Mouse (Mus musculus): ENCODE measurements around the gene Plb1. TPM values are rescaled to one million over a fixed set of nuclear protein-coding genes. Genes with fewer than 3 reads are reported as not detected.

The Plb1 gene
- under 1 TPM; 0.15 TPM for total RNA-seq (2021)
- long read RNA-seq, experiment 1 = 0 reads
- long read RNA-seq, experiment 2 = 0 reads

GRCm38 (mm10) chr5:32232474-32232873, at the start of gene Plb1:
Plb1 (plus strand) TSS chr5:32232708.
- no peak for DNase-seq

GRCm38 (mm10) chr5:32182885-32183629, 49.5 kb upstream of the Plb1 start:
- DNase-seq = no peak

- DNase-seq = peak; percentile 33
Measured at GRCm38 (mm10) chr5:32187717-32188116, 44.8 kb upstream of the Plb1 start.

- DNase-seq = no peak
Measured at GRCm38 (mm10) chr5:32191259-32191658, 41.2 kb upstream of the Plb1 start.

- peak; percentile 71 for DNase-seq
Measured at GRCm38 (mm10) chr5:32192016-32192845, 40.3 kb upstream of the Plb1 start.

GRCm38 (mm10) chr5:32194236-32194635, 38.3 kb upstream of the Plb1 start:
- no peak for DNase-seq

GRCm38 (mm10) chr5:32195857-32196609, 36.5 kb upstream of the Plb1 start:
- no peak for DNase-seq

GRCm38 (mm10) chr5:32197698-32198097, 34.8 kb upstream of the Plb1 start:
- DNase-seq = peak; percentile 97

- DNase-seq = no peak
Measured at GRCm38 (mm10) chr5:32199136-32199535, 33.4 kb upstream of the Plb1 start.

GRCm38 (mm10) chr5:32199594-32199993, 32.9 kb upstream of the Plb1 start:
- no peak for DNase-seq

GRCm38 (mm10) chr5:32204653-32205052, 27.9 kb upstream of the Plb1 start:
- DNase-seq = no peak

GRCm38 (mm10) chr5:32206726-32207125, 25.8 kb upstream of the Plb1 start:
- no peak for DNase-seq

GRCm38 (mm10) chr5:32208460-32208859, 24.0 kb upstream of the Plb1 start:
- no peak for DNase-seq

- no peak for DNase-seq
Measured at GRCm38 (mm10) chr5:32211011-32211410, 21.5 kb upstream of the Plb1 start.

GRCm38 (mm10) chr5:32213746-32214145, 18.8 kb upstream of the Plb1 start:
- DNase-seq = no peak

GRCm38 (mm10) chr5:32215510-32215909, 17.0 kb upstream of the Plb1 start:
- DNase-seq = peak; percentile 73

GRCm38 (mm10) chr5:32216465-32216864, 16.0 kb upstream of the Plb1 start:
- no peak for DNase-seq

- no peak for DNase-seq
Measured at GRCm38 (mm10) chr5:32217477-32217876, 15.0 kb upstream of the Plb1 start.

- peak; percentile 42 for DNase-seq
Measured at GRCm38 (mm10) chr5:32230372-32230771, 2.1 kb upstream of the Plb1 start.

- no peak for DNase-seq
Measured at GRCm38 (mm10) chr5:32239337-32239736, 6.8 kb downstream of the Plb1 start.

GRCm38 (mm10) chr5:32240741-32241140, 8.2 kb downstream of the Plb1 start:
- DNase-seq = no peak

- DNase-seq = no peak
Measured at GRCm38 (mm10) chr5:32243286-32243885, 10.9 kb downstream of the Plb1 start.

Measured in adrenal gland, postnatal 10 days (tissue).